Mouse (Mus musculus) limb, embryonic 11.5 days (tissue): Measurements from ENCODE around the gene Ddr2. TPM values are rescaled to one million over a fixed set of nuclear protein-coding genes. Genes with fewer than 3 reads are reported as not detected.
A peak's percentile ranks its signal among the peaks of the same experiment; 100 is the strongest.

ENCODE experiments used
- ATAC-seq: fragments of 200-750 bp; cut with Nextera tagmentation; 2 replicates; pipeline ENCODE4 v1.8.0; 2017; ENCODE audit warnings: low read depth; ENCODE audit not compliant: insufficient number of reproducible peaks, low FRiP score, low TSS enrichment
- DNase-seq: peaks from one replicate; pipeline ENCODE4 v3.0.0-alpha.2; 2015; ENCODE audit warnings: low spot score
- H3K27ac ChIP-seq: fragments of 300-500 bp; sonication (generic); replicated peaks from 2 replicates; pipeline ENCODE4 v1.5.1; 2014; ENCODE audit warnings: low read depth, mild to moderate bottlenecking, low read length
- H3K27me3 ChIP-seq: fragments of 300-500 bp; sonication (generic); 2 replicates; pipeline ENCODE4 v1.6.1; 2014; ENCODE audit warnings: mild to moderate bottlenecking, low read length, mixed read lengths; ENCODE audit not compliant: control insufficient read depth, insufficient read depth
- H3K36me3 ChIP-seq: fragments of 300-500 bp; sonication (generic); 2 replicates; pipeline ENCODE4 v1.6.1; 2014; ENCODE audit warnings: mild to moderate bottlenecking, low read length, moderate library complexity, mixed read lengths; ENCODE audit not compliant: control insufficient read depth, insufficient read depth
- H3K4me1 ChIP-seq: fragments of 300-500 bp; sonication (generic); 2 replicates; pipeline ENCODE4 v1.6.1; 2014; ENCODE audit warnings: low read length, mixed read lengths; ENCODE audit not compliant: control insufficient read depth, insufficient read depth
- H3K4me2 ChIP-seq: fragments of 300-500 bp; sonication (generic); 2 replicates; pipeline ENCODE4 v1.6.1; 2014; ENCODE audit warnings: low read depth, mild to moderate bottlenecking, moderate library complexity; ENCODE audit not compliant: severe bottlenecking
- H3K4me3 ChIP-seq: fragments of 300-500 bp; sonication (generic); 2 replicates; pipeline ENCODE4 v1.5.1; 2014; ENCODE audit warnings: low read depth, low read length
- H3K9ac ChIP-seq: fragments of 300-500 bp; sonication (generic); 2 replicates; pipeline ENCODE4 v1.6.1; 2014; ENCODE audit warnings: mild to moderate bottlenecking, low read length
- H3K9me3 ChIP-seq: fragments of 300-500 bp; sonication (generic); 2 replicates; pipeline ENCODE4 v1.6.1; 2016; ENCODE audit warnings: low read length; ENCODE audit not compliant: control insufficient read depth
- WGBS: fragments of 180-500 bp; shearing (Covaris S2); extraction: QIAGEN DNeasy Blood & Tissue Kit; methylation state at CpG from one replicate; pipeline ENCODE4 v1.1.7; 2014; 5-methylcytosine and 5-hydroxymethylcytosine counted together
- polyA plus RNA-seq: library from polyadenylated mRNA; unstranded; fragments of >200 nt; fragmentation: Nextera tagmentation; extraction: Ambion mirVana; gene quantifications from 2 replicates; pipeline ENCODE4 v1.2.1, GENCODE M21; 2014

Gene Ddr2
- polyA plus RNA-seq, 1 experiment from 2014 or later, result 104 TPM

GRCm38 (mm10) chr1:169971998-169972397 lies 138.6 kb downstream of the Ddr2 start:
- no peak overlapping the region for H3K4me3 ChIP-seq
- no peak overlapping the region for H3K9ac ChIP-seq
- ATAC-seq (no peak), DNase-seq (no peak)
- no peak overlapping the region for H3K27ac ChIP-seq
- peaks cover 3% of the 10 kb centered on the region; the same call in 1 of the 2 replicates for H3K36me3 ChIP-seq
- no peaks in the 10 kb centered on the region for H3K9me3 ChIP-seq
- no peaks in the 10 kb centered on the region for H3K27me3 ChIP-seq
- WGBS, result 84% methylated on average over 2 of the region's 2 CpGs
- no peak overlapping the region for H3K4me2 ChIP-seq
- H3K4me1 ChIP-seq, result no peaks in the 10 kb centered on the region

GRCm38 (mm10) chr1:169970936-169971335 lies 139.6 kb downstream of the Ddr2 start:
- DNase-seq (no peak), ATAC-seq (no peak)
- Histone ChIP-seq H3K4me1 (no peaks in the 10 kb centered on the region), H3K9me3 (no peaks in the 10 kb centered on the region), H3K27ac (no peak overlapping the region), H3K36me3 (peaks cover under 1% of the 10 kb centered on the region; the same call in 1 of the 2 replicates), H3K27me3 (no peaks in the 10 kb centered on the region), H3K4me3 (no peak overlapping the region), H3K9ac (no peak overlapping the region), H3K4me2 (no peak overlapping the region)
- 90% methylated on average over 4 of the region's 4 CpGs for WGBS

- H3K36me3 ChIP-seq, result no peaks in the 10 kb centered on the region; the same call in 1 of the 2 replicates
- no peaks in the 10 kb centered on the region for H3K27me3 ChIP-seq
- H3K9me3 ChIP-seq, result no peaks in the 10 kb centered on the region
- H3K9ac ChIP-seq, result peak overlapping the region; percentile 57
- 1% methylated on average over 9 of the region's 9 CpGs for WGBS
- no peaks in the 10 kb centered on the region for H3K4me1 ChIP-seq
- peak overlapping the region; percentile 49; the same call in 1 of the 2 replicates for H3K27ac ChIP-seq
- peak overlapping the region; percentile 53 for H3K4me2 ChIP-seq
- ATAC-seq (peak; percentile 53), DNase-seq (no peak)
- peak overlapping the region; percentile 43 for H3K4me3 ChIP-seq
Observed at GRCm38 (mm10) chr1:169969516-169969886, 141.1 kb downstream of the Ddr2 start.

- Histone ChIP-seq H3K4me2 (peak within 1 kb of the TSS; percentile 64), H3K36me3 (no peaks in the 10 kb centered on the region; the same call in 1 of the 2 replicates), H3K9ac (peak within 1 kb of the TSS; percentile 57), H3K27me3 (no peaks in the 10 kb centered on the region), H3K9me3 (no peaks in the 10 kb centered on the region), H3K4me1 (no peaks in the 10 kb centered on the region), H3K4me3 (peak within 1 kb of the TSS; percentile 43), H3K27ac (peak within 1 kb of the TSS; percentile 49; the same call in 1 of the 2 replicates)
- DNase-seq (peak; percentile 99), ATAC-seq (peak; percentile 100)
- WGBS, result under 1% methylated on average over 48 of the region's 48 CpGs
Observed at GRCm38 (mm10) chr1:169968792-169969515, 141.6 kb downstream of the Ddr2 start, which contains the start of gene Hsd17b7. Gene Hsd17b7, minus strand, starts transcription at chr1:169969241.

GRCm38 (mm10) chr1:169953106-169953505 lies 157.5 kb downstream of the Ddr2 start:
- Histone ChIP-seq H3K36me3 (peaks cover 6% of the 10 kb centered on the region; the same call in 1 of the 2 replicates), H3K4me2 (no peak overlapping the region), H3K4me3 (no peak overlapping the region), H3K9me3 (no peaks in the 10 kb centered on the region), H3K27ac (no peak overlapping the region), H3K27me3 (no peaks in the 10 kb centered on the region), H3K9ac (no peak overlapping the region), H3K4me1 (no peaks in the 10 kb centered on the region)
- no peak for ATAC-seq
- WGBS, result 97% methylated on average over 10 of the region's 10 CpGs
- DNase-seq, result no peak

GRCm38 (mm10) chr1:169952636-169953035 lies 157.9 kb downstream of the Ddr2 start:
- H3K27me3 ChIP-seq, result no peaks in the 10 kb centered on the region
- ATAC-seq (no peak), DNase-seq (no peak)
- peaks cover 6% of the 10 kb centered on the region; the same call in 1 of the 2 replicates for H3K36me3 ChIP-seq
- H3K4me2 ChIP-seq, result no peak overlapping the region
- H3K4me1 ChIP-seq, result no peaks in the 10 kb centered on the region
- no peak overlapping the region for H3K9ac ChIP-seq
- no peaks in the 10 kb centered on the region for H3K9me3 ChIP-seq
- 95% methylated on average over 10 of the region's 10 CpGs for WGBS
- no peak overlapping the region for H3K4me3 ChIP-seq
- H3K27ac ChIP-seq, result no peak overlapping the region

- no peaks in the 10 kb centered on the region for H3K4me1 ChIP-seq
- DNase-seq (no peak), ATAC-seq (no peak)
- H3K27ac ChIP-seq, result no peak overlapping the region
- no peak overlapping the region for H3K9ac ChIP-seq
- H3K4me3 ChIP-seq, result no peak overlapping the region
- no peak overlapping the region for H3K4me2 ChIP-seq
- H3K36me3 ChIP-seq, result peaks cover 2% of the 10 kb centered on the region; the same call in 1 of the 2 replicates
- no peaks in the 10 kb centered on the region for H3K9me3 ChIP-seq
- no peaks in the 10 kb centered on the region for H3K27me3 ChIP-seq
- 93% methylated on average over 6 of the region's 6 CpGs for WGBS
Observed at GRCm38 (mm10) chr1:169951561-169951960, 159.0 kb downstream of the Ddr2 start.

GRCm38 (mm10) chr1:169950651-169951050 lies 159.9 kb downstream of the Ddr2 start:
- WGBS, result 89% methylated on average over 4 of the region's 4 CpGs
- DNase-seq, result peak; percentile 29

More at GRCm38 (mm10) chr1:169950651-169951050, 159.9 kb downstream of the Ddr2 start:
- no peak overlapping the region for H3K4me2 ChIP-seq
- no peaks in the 10 kb centered on the region for H3K9me3 ChIP-seq
- no peak for ATAC-seq
- no peaks in the 10 kb centered on the region for H3K27me3 ChIP-seq
- H3K4me3 ChIP-seq, result no peak overlapping the region
- no peak overlapping the region for H3K9ac ChIP-seq
- peaks cover 1% of the 10 kb centered on the region; the same call in 1 of the 2 replicates for H3K36me3 ChIP-seq
- H3K27ac ChIP-seq, result no peak overlapping the region
- H3K4me1 ChIP-seq, result no peaks in the 10 kb centered on the region
